Mouse (Mus musculus) hematopoietic stem cell, adult 5-6 weeks (primary cell): ENCODE data around the gene Ssu72. TPM values are rescaled to one million over a fixed set of nuclear protein-coding genes. Genes with fewer than 3 reads are reported as not detected.

Experiments used
- ATAC-seq, 2 experiments: fragments of 125-278 bp in 1 of 2; replicated peaks in 1 of 2; 2 replicates each; pipeline ENCODE4 v1.8.0; 2016 to 2017; ENCODE audit warnings: inconsistent platforms in 2 of 2, mild to moderate bottlenecking in 2 of 2, moderate number of reproducible peaks in 2 of 2, low read depth in 1 of 2, moderate TSS enrichment in 1 of 2; ENCODE audit not compliant: low FRiP score in 2 of 2, poor library complexity in 2 of 2, severe bottlenecking in 2 of 2, insufficient read depth in 1 of 2, low TSS enrichment in 1 of 2
- total RNA-seq: library from RNA; stranded (forward); fragments of 172-1452, 232-1000 nt; gene quantifications from 2 replicates; pipeline ENCODE4 v1.2.3, GENCODE M21; 2017

The Ssu72 gene
- total RNA-seq, 1 experiment from 2014 or later: 73.4 TPM

- ATAC-seq: no peak
Observed at GRCm38 (mm10) chr4:155695531-155696062, 9.0 kb upstream of the Ssu72 start.

GRCm38 (mm10) chr4:155696261-155697255 is 8.0 kb upstream of the Ssu72 start:
- no peak for ATAC-seq

GRCm38 (mm10) chr4:155700425-155700824 is 4.2 kb upstream of the Ssu72 start:
- no peak for ATAC-seq

GRCm38 (mm10) chr4:155703425-155703929 is 1.1 kb upstream of the Ssu72 start:
- ATAC-seq: no peak

- ATAC-seq: no peak; a peak in 1 of 4 replicates
Observed at GRCm38 (mm10) chr4:155705592-155705929, 961 bp downstream of the Ssu72 start.

GRCm38 (mm10) chr4:155708582-155708981 is 4.0 kb downstream of the Ssu72 start:
- ATAC-seq: no peak

- ATAC-seq: no peak
Observed at GRCm38 (mm10) chr4:155708988-155709387, 4.4 kb downstream of the Ssu72 start.

GRCm38 (mm10) chr4:155710521-155711252 is 6.1 kb downstream of the Ssu72 start:
- ATAC-seq: 0 out of 4 replicates have a peak, but pooled peaks have one; percentile 27 to 41

- ATAC-seq: peak; percentile 17 to 53; a peak in 1 of 4 replicates
Observed at GRCm38 (mm10) chr4:155721668-155722083, 17.1 kb downstream of the Ssu72 start.

GRCm38 (mm10) chr4:155727993-155728392 is 23.4 kb downstream of the Ssu72 start:
- no peak for ATAC-seq

GRCm38 (mm10) chr4:155733267-155733666 is 28.7 kb downstream of the Ssu72 start:
- no peak for ATAC-seq

GRCm38 (mm10) chr4:155734350-155734941 is 29.8 kb downstream of the Ssu72 start, which contains the start of gene Tmem240:
Tmem240 (plus strand) TSS chr4:155734800.
- peak; percentile 77 to 86 for ATAC-seq

- ATAC-seq: no peak; a peak in 1 of 4 replicates
Observed at GRCm38 (mm10) chr4:155734951-155735702, 30.5 kb downstream of the Ssu72 start.

- ATAC-seq: no peak
Observed at GRCm38 (mm10) chr4:155735788-155736187, 31.2 kb downstream of the Ssu72 start.

GRCm38 (mm10) chr4:155736421-155736820 is 31.8 kb downstream of the Ssu72 start:
- ATAC-seq: no peak

- ATAC-seq: no peak
Observed at GRCm38 (mm10) chr4:155738262-155738661, 33.7 kb downstream of the Ssu72 start.

- no peak for ATAC-seq
Observed at GRCm38 (mm10) chr4:155739152-155739551, 34.6 kb downstream of the Ssu72 start.
